In the genomic region with DNA sequence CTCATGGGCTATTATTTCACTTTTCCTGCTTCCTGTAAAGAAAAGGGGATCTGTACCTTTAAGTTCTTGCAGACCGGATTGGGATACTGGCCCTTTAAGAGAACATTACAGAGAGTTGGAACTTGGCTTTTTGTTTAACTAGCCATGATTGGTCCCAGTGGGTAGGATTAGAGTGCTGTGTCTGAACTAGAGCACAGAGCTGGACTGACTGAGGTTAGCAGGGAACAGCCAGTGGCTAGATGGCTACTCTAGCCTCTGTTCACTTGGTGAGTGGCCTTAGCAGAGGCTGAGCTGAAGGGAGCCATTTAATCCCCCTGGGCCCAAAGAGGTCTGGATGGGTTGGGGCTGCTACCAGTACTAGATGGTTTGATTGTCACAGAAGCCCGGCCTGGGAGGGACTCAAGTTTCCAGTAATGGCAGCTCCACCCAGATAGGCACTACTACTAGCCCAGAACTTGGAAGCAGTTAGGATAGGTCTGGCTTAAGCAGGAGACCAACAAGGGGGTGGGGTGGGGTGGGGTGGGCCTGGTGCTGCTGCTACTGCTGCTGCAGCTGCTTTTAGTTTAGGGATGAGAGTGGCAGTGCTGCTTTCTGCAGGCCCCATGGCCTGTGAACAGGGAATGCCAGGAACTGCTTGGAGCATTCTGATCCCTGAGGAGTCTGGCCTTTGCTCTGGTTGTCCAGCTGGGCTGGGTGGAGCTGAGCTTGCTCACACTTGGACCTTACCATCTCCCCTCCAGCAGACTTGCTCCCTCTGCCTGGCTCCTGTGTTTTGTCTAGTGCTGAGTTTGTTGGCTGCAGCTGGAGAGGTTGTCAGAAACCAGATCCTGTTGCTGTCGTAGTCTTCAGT, we compare ENCODE assay signal across 8 mouse cellular contexts.
A peak's percentile ranks its signal among the peaks of the same experiment; 100 is the strongest.
DNase-seq lines count a peak whose midpoint lies in the region; ATAC-seq lines count a peak whose summit lies in the region.

No protein-coding gene starts in this region.

- H3K27ac ChIP-seq in intestine, embryonic 14.5 days (ENCODE audit: low read depth), result peak overlapping the region; percentile 75
- H3K27ac ChIP-seq in liver, embryonic 16.5 days (ENCODE audit: low read length), result peak overlapping the region; percentile 58
- H3K27ac ChIP-seq in stomach, embryonic 14.5 days (ENCODE audit: low read length), result peak overlapping the region; percentile 92

- no peak overlapping the region for H3K9ac ChIP-seq in intestine, embryonic 14.5 days (ENCODE audit: low read length)
- H3K9ac ChIP-seq in liver, embryonic 16.5 days (ENCODE audit: low read depth, low read length), result no peak overlapping the region
- no peak overlapping the region; the same call in 1 of the 2 replicates for H3K9ac ChIP-seq in stomach, embryonic 14.5 days (replicated peaks; ENCODE audit: low read depth, low read length)

- H3K36me3 ChIP-seq in intestine, embryonic 14.5 days (ENCODE audit: control insufficient read depth, insufficient read depth, low read length), result peaks cover 4% of the 10 kb centered on the region; the same call in 1 of the 2 replicates
- no peaks in the 10 kb centered on the region for H3K36me3 ChIP-seq in liver, embryonic 16.5 days (ENCODE audit: control insufficient read depth, insufficient read depth)
- H3K36me3 ChIP-seq in stomach, embryonic 14.5 days (ENCODE audit: control insufficient read depth, insufficient read depth, low read length), result 0 out of 2 replicates have a peak, but pooled peaks cover 4% of the 10 kb centered on the region

- intact Hi-C loops in gastrocnemius, postnatal 14 days (cut with DNase I; ENCODE audit: low total_unique reads), result no loop called here

- WGBS in intestine, embryonic 14.5 days, result 11% methylated on average over 3 of the region's 3 CpGs
- 42% methylated on average over 3 of the region's 3 CpGs for WGBS in liver, embryonic 16.5 days (ENCODE audit: insufficient replicate concordance)
- WGBS in stomach, embryonic 14.5 days, result 12% methylated on average over 3 of the region's 3 CpGs

- peak overlapping the region; percentile 40 for H3K4me2 ChIP-seq in intestine, embryonic 14.5 days (ENCODE audit: low read length)
- peak overlapping the region; percentile 38 for H3K4me2 ChIP-seq in liver, embryonic 16.5 days (ENCODE audit: low read depth, low read length)
- H3K4me2 ChIP-seq in stomach, embryonic 14.5 days (replicated peaks; ENCODE audit: low read depth, low read length), result peak overlapping the region; percentile 39

- H3K4me3 ChIP-seq in intestine, embryonic 14.5 days (ENCODE audit: low read depth, low read length), result no peak overlapping the region
- peak overlapping the region; percentile 12; the same call in 1 of the 2 replicates for H3K4me3 ChIP-seq in liver, embryonic 16.5 days (ENCODE audit: low read depth, low read length)
- peak overlapping the region; percentile 13; the same call in 1 of the 2 replicates for H3K4me3 ChIP-seq in stomach, embryonic 14.5 days (ENCODE audit: low read depth, low read length)

- DNase-seq in urinary bladder, postnatal 36 days (ENCODE audit: low spot score in 2 of 2), result peak; percentile 45 to 72
- no peak for DNase-seq in urinary bladder, postnatal 10 days (ENCODE audit: low spot score)
- peak; percentile 72 for DNase-seq in gastrocnemius, postnatal 14 days
- DNase-seq in intestine, embryonic 14.5 days (ENCODE audit: low spot score), result no peak
- DNase-seq in right cerebral cortex, postnatal 25 days, result no peak

- peak; percentile 30; the same call in 1 of the 2 replicates for ATAC-seq in intestine, embryonic 14.5 days (replicated peaks; ENCODE audit: low FRiP score, low TSS enrichment, low read depth)
- peak; percentile 71 for ATAC-seq in liver, embryonic 16.5 days (ENCODE audit: low read depth)
- ATAC-seq in stomach, embryonic 14.5 days (ENCODE audit: insufficient number of reproducible peaks, insufficient read depth, low FRiP score, low read depth), result peak; percentile 70
- no peak for ATAC-seq in megakaryocyte-erythroid progenitor cell, adult 5-6 weeks (replicated peaks; ENCODE audit: low FRiP score, low TSS enrichment, poor library complexity, severe bottlenecking)

- H3K27me3 ChIP-seq in intestine, embryonic 14.5 days (replicated peaks; ENCODE audit: control insufficient read depth, insufficient read depth, low read length), result no peaks in the 10 kb centered on the region
- no peaks in the 10 kb centered on the region for H3K27me3 ChIP-seq in liver, embryonic 16.5 days (ENCODE audit: control insufficient read depth, insufficient read depth, low read depth, low read length)
- no peaks in the 10 kb centered on the region for H3K27me3 ChIP-seq in stomach, embryonic 14.5 days (ENCODE audit: control insufficient read depth, insufficient read depth, low read length)

- H3K9me3 ChIP-seq in intestine, embryonic 14.5 days (ENCODE audit: control insufficient read depth, low read length), result no peaks in the 10 kb centered on the region
- no peaks in the 10 kb centered on the region for H3K9me3 ChIP-seq in liver, embryonic 16.5 days (replicated peaks; ENCODE audit: control insufficient read depth, low read length)
- no peaks in the 10 kb centered on the region for H3K9me3 ChIP-seq in stomach, embryonic 14.5 days (ENCODE audit: control insufficient read depth, low read depth, low read length)

- H3K4me1 ChIP-seq in intestine, embryonic 14.5 days (replicated peaks; ENCODE audit: control insufficient read depth, insufficient read depth, low read length), result peaks cover 77% of the 10 kb centered on the region
- peaks cover 17% of the 10 kb centered on the region for H3K4me1 ChIP-seq in liver, embryonic 16.5 days (ENCODE audit: control insufficient read depth, low read depth, low read length)
- peaks cover 69% of the 10 kb centered on the region for H3K4me1 ChIP-seq in stomach, embryonic 14.5 days (ENCODE audit: control insufficient read depth, insufficient read depth, low read length)

Comparison
In these comparisons a context has a peak if more than half of its experiments do, and no peak if none do; other contexts are left out.
1. DNase-seq: peak in urinary bladder, postnatal 36 days (2 of 2) and gastrocnemius, postnatal 14 days (single experiment); none in urinary bladder, postnatal 10 days (single experiment), intestine, embryonic 14.5 days (single experiment) and right cerebral cortex, postnatal 25 days (single experiment).
2. Peak in every context shown above with its lines, with median percentiles within 50 percentile points of each other: H3K27ac ChIP-seq and H3K4me2 ChIP-seq.